Mouse (Mus musculus) activated CD4-positive, CD25-positive, alpha-beta regulatory T cell, adult 4 months (primary cell): ENCODE measurements around the gene Islr. TPM values are rescaled to one million over a fixed set of nuclear protein-coding genes. Genes with fewer than 3 reads are reported as not detected.
A peak's percentile ranks its signal among the peaks of the same experiment; 100 is the strongest.

Experiments
- ATAC-seq: one replicate; pipeline ENCODE4 v1.8.0; 2017
- polyA plus RNA-seq, 2 experiments: library from polyadenylated mRNA; unstranded; fragments of 100-300 nt; shearing (Covaris generic); gene quantifications; one replicate each; pipeline ENCODE4 v1.2.1; 2017

Gene Islr
- polyA plus RNA-seq, 2 experiments from 2014 or later: 0.32 TPM; not detected in 1

GRCm38 (mm10) chr9:58220218-58220903, 16.3 kb upstream of the Islr start:
- ATAC-seq: no peak

GRCm38 (mm10) chr9:58218539-58218938, 14.4 kb upstream of the Islr start:
- ATAC-seq: no peak

DNA sequence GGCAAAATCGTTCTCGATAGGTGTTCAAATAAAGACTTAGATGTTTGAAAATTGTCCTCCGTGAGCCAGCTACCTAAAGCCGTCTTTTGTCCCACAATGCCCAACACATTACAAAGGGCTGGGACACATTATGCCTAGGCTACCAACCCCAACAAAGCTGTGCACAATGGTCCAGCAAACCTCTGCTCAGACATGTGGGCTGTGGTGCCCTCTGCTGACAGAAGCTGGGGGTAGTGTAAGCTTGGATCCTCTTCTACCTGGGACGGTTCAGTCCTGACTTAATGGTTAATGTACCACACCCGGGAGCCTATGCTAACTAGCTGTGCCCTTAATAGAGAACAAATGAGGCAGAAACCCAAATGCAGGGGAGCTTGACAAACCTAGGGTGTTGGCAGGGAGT, 12.3 kb upstream of the Islr start:
- no peak for ATAC-seq

DNA sequence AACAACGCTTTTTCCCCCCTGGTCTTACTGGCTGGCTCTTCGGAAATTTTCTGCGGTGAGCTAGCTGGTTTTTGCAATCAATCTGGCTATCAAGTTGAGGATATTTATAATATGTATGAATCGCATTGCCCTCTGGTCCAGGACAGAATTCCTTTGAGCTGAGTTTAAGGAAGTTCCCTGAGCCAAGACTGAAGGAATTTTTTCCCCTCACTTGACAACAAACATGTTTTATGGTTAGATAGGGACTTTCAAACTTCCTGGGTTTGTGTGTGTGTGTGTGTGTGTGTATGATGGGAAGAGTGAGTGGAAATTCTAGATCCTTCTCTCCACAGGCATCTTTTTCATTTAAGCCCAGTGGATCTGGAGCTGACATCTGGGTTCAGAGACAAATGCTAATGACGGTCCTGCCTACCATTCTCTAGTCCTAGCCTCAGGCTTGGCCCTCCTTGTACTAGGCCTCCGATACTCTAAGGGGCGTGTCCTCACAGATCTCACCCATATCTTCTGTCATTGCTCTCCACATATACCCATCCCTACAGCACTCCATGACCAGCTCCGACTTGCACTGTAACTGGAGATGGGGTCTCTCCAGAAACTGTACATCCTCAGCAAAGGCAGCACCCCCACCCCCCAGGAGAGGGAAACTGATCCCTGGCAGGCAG, 10.5 kb upstream of the Islr start:
- ATAC-seq: no peak

DNA sequence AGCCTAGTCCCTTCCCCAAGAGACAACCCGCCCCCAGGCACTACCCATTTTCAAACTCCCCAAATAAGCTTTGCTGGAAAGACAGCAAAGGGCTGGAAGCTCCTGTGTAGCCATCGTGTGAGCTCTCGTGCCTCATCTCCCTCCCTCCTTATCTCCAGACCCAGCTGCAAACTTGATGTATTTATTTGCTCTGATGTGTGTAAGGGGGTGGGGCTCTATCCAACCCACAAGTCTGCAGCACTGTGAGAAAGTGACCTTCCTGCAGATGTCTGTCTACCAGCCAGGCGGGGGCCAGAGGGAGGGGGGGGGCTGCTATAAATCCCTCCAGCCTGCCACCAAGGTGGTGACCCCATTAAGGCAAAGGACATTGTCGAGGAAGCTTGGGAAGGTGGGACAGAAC, 9.8 kb upstream of the Islr start:
- ATAC-seq: no peak

DNA sequence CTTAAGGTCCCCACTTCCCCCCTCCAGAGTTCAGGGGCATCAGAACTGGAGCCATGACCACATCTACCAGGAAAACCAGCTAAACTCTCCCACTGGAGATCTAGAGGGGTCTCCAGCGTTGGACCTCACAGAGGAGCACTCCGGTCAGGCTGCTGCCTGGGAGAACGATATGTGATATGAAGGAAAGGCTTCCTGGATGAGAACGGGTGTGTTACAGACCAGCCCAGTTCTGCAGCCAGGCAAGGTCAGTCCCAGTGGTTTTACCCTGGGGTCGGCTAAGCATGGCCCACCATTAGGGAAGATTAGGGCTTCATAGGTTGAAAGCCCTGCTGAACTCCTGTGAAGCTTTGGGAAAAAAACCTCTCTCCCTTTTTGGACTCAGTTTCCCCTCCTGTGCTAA, 9.3 kb upstream of the Islr start:
- ATAC-seq: no peak

DNA sequence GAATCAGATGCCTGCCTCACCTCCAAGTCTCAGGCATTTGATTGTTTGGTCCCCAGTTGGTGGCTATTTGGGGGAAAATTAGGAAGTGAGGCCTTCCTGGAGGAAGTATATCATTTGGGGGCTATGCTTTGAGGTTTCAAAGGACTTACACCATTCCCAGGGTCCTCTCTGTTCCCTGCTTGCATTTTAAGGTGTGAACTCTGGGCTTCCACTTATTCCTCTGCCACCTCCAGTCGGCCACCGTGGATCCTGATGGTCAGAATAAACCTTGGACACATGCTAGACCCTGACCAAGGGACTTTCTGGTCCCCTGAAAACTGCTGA, 6.2 kb upstream of the Islr start:
- ATAC-seq: no peak

DNA sequence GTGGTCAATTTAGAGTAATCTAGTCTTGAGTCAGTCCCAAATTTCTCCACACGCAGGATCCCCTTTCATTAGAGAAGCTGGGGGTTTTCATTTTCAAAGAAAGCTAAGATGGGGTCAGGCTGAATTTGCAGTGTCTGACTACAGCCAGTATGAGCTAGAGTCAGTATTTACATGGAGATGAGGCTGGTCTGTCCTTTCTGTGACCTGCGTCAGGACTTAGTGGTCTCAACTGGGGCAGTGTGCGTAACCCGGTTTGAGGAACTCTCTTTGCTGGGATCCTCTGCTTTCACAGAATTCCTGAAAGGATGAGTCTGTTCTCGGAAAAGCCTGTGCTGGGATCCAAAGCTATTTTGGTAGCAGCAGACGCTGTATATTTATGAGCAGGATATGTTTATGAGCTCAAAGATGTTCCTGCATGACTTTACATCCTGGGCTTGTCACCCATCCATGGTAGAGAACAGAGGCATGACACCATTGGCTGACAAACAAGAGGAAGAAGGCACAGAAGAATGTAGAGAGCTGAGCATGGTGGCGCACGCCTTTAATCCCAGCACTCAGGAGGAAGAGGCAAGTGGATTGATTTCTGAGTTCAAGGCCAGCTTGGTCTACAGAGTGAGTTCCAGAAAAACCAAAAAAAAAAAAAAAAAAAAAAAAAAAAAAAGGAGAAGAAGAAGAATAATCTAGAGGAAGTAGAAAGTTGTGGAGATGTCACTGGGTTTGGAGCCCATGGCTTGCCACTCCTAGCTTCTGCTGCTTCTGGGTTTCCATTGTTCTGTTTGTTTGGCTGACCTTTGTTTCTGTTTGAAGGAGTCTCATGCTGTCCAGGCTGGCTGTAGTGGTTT, 5.6 kb upstream of the Islr start:
- no peak for ATAC-seq

GRCm38 (mm10) chr9:58206013-58206412, 1.9 kb upstream of the Islr start:
- ATAC-seq: no peak

GRCm38 (mm10) chr9:58204448-58205000, 418 bp upstream of the Islr start:
- peak; percentile 75 for ATAC-seq

- no peak for ATAC-seq
Measured at GRCm38 (mm10) chr9:58202676-58203453, 1.2 kb downstream of the Islr start.

GRCm38 (mm10) chr9:58201861-58202549, 2.1 kb downstream of the Islr start:
- ATAC-seq: no peak

GRCm38 (mm10) chr9:58201091-58201842, 2.8 kb downstream of the Islr start:
- no peak for ATAC-seq

GRCm38 (mm10) chr9:58200270-58201090, 3.6 kb downstream of the Islr start:
- ATAC-seq: no peak

- no peak for ATAC-seq
Measured at GRCm38 (mm10) chr9:58199381-58200269, 4.5 kb downstream of the Islr start.

GRCm38 (mm10) chr9:58198801-58199371, 5.2 kb downstream of the Islr start:
- ATAC-seq: no peak

DNA sequence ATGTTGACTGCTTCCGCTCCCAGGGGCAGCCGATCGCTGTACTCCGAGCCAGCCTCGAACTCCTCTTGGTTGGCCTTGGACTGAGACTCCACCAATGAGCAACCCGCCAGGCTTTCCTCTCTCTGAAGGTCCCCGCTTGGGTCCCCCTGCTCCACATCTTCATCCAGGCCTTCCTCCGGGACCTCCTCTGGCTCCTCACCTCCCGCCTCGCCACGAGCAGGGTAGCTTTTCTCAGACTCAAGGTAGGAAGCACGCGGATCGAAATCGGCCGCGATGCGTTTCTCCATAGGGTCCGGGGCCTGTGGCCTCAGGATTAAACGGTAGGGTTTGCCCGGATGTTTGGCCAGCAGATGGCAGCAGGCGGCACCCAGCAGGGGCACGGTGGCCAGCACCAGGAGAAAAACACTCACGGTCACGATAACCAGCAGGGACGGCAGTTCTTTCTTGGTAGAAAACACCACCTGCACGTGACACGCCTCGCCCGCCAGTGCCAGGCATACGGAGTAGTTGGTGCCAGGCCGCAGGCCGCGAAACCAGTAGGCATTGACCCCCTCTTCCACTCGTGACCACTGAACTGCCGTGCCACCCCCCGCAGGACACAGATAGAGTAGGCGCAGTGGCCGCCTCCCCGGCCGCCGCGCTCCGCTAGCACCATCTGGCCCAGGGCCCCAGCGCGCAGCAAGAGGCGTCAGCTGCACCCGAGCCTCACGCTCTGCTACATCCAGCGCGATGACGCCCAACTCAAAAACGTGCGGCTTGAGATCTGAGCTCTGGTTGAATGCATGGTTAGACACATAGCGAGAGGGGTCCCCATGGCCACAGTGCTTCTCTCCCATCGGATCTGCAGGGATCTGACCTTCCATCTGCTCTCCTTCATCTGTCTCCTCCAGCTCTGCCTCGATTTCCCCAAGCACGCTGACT, 6.1 kb downstream of the Islr start:
- no peak for ATAC-seq
